Mouse (Mus musculus) v-Abl transformed pro-B cells (cell line): Measurements from ENCODE around the gene Defb33.

Experiments used
- in situ Hi-C, 2 experiments: fragments of 400-800 bp; cut with MboI; formaldehyde crosslinking; loops; one replicate each; pipeline ENCODE4 v1.15.1; 2025; ENCODE audit not compliant: unreplicated experiment in 2 of 2

Gene Defb33

DNA sequence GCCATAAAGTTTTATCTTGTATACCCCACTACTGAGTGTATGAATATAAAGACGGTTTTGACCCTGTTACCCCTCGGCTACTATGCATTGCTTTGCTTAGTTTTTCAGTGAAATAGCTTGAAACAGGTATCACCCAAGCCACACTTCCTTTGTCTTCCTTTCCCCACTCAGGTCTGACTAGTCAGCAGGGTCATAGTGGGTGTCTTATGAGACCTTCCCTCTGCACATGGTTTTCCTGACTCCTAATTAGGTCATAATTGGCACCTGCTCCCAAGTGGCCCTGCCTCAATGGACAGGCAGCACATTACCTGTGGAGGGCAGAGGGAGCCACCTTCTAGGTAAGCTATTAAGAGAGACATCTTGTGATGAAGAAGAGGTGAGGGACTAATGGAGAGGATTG lies at the start of gene Defb33:
Gene Defb33 (plus strand): TSS at position 301 of the 400 bp plus-strand sequence.
- in situ Hi-C loops, result no loop called here

- in situ Hi-C loops, result no loop called here
These were observed 17.9 kb upstream of the Defb33 start for GRCm38 (mm10) chr8:20874608-20875007.

DNA sequence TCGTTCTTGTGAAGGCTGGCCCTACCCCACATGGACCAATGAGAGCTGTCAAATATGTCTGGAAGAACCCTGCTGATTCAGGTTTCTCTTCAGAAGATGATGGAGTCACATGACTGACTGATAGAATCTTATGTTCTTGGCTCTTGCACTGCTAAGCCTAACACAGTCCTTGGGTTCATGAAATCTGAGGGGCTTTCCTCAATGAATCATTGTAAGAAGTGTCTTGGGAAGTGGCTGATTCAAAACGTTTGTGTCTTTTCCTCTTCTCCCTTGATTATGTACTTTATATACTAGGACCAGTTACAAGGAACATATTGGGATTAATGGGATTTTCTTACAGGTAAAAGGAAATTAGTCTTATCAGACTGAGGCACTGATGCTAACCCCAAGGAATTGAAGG lies 10.1 kb downstream of the Defb33 start, which contains the start of gene Gm15056:
Gene Gm15056 (minus strand): TSS at position 101 of the 400 bp plus-strand sequence.
- in situ Hi-C loops, result no loop called here

DNA sequence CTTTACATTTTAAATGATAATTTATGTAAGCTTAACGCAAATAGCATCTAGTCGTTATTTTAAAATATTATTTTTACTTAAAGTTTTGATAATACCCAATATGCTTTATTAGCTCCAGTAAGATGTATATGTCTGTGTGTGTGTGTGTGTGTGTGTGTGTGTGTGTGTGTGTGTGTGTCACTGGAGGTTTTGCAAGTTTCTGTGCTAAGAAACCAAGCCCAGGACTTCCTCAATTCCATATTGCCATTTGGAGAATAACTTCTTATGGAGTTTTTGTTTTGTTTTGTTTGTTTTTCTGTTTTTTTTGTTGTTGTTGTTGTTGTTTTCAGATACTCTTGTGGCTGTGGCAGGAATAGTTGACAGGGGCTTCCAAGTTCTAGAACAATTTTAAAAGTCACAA lies 14.7 kb downstream of the Defb33 start:
- in situ Hi-C loops, result no loop called here

- in situ Hi-C loops, result no loop called here
These were observed 15.8 kb downstream of the Defb33 start for GRCm38 (mm10) chr8:20908256-20908655.

GRCm38 (mm10) chr8:20912288-20912687 lies 19.8 kb downstream of the Defb33 start:
- in situ Hi-C loops, result no loop called here

DNA sequence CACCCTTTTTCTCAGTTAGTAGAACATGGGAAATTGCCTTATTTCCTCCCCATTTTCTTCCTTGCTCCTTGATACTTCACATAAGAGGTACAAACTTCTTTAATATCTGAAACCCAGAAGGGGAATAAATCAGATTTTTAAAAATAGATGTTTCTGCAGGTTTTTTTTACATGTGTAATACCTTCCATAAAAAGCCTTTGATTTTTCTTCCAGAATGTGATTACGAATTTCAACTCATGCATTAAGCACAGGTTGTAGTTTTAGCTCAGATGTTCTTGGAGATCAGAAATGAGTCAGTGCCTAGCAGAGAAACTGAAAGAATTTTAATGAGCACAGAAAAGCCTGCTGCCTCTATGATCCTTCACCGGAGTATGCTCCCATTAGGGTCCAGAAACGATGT lies 29.5 kb downstream of the Defb33 start, which contains the start of gene Gm6040:
Gene Gm6040 (minus strand): TSS at position 101 of the 400 bp plus-strand sequence.
- in situ Hi-C loops, result no loop called here

GRCm38 (mm10) chr8:20944610-20945009 lies 52.1 kb downstream of the Defb33 start, which contains the start of gene AY761185:
Gene AY761185, minus strand, starts transcription at chr8:20944710.
- in situ Hi-C loops, result loop anchor here (5.0 kb wide), 1 partner anchor 48 kb away; no protein-coding TSS in a partner anchor
